Mouse (Mus musculus) stomach, embryonic 15.5 days (tissue): ENCODE data around the gene Shbg. TPM values are rescaled to one million over a fixed set of nuclear protein-coding genes. Genes with fewer than 3 reads are reported as not detected.
A peak's percentile ranks its signal among the peaks of the same experiment; 100 is the strongest.

ENCODE experiments used
- ATAC-seq: fragments of 200-750 bp; cut with Nextera tagmentation; 2 replicates; pipeline ENCODE4 v1.8.0; 2017; ENCODE audit warnings: low read depth, moderate number of reproducible peaks, moderate TSS enrichment; ENCODE audit not compliant: insufficient read depth, low FRiP score
- H3K27ac ChIP-seq: fragments of 300-500 bp; sonication (generic); 2 replicates; pipeline ENCODE4 v1.5.1; 2015; ENCODE audit warnings: mild to moderate bottlenecking, inconsistent platforms
- H3K27me3 ChIP-seq: fragments of 300-500 bp; sonication (generic); replicated peaks from 2 replicates; pipeline ENCODE4 v1.6.1; 2015; ENCODE audit warnings: inconsistent platforms
- H3K36me3 ChIP-seq: fragments of 300-500 bp; sonication (generic); 2 replicates; pipeline ENCODE4 v1.6.1; 2015; ENCODE audit warnings: inconsistent platforms
- H3K4me1 ChIP-seq: fragments of 300-500 bp; sonication (generic); 2 replicates; pipeline ENCODE4 v1.6.1; 2015; ENCODE audit warnings: inconsistent platforms
- H3K4me2 ChIP-seq: fragments of 300-500 bp; sonication (generic); 2 replicates; pipeline ENCODE4 v1.6.1; 2015; ENCODE audit warnings: mild to moderate bottlenecking, inconsistent platforms
- H3K4me3 ChIP-seq: fragments of 300-500 bp; sonication (generic); replicated peaks from 2 replicates; pipeline ENCODE4 v1.5.1; 2015; ENCODE audit warnings: inconsistent platforms
- H3K9ac ChIP-seq: fragments of 300-500 bp; sonication (generic); 2 replicates; pipeline ENCODE4 v1.6.1; 2015; ENCODE audit warnings: inconsistent platforms
- H3K9me3 ChIP-seq: fragments of 300-500 bp; sonication (generic); 2 replicates; pipeline ENCODE4 v1.6.1; 2016; ENCODE audit warnings: inconsistent platforms
- WGBS: fragments of 180-500 bp; shearing (Covaris S2); methylation state at CpG from one replicate; pipeline ENCODE4 v1.1.7; 2015; 5-methylcytosine and 5-hydroxymethylcytosine counted together
- polyA plus RNA-seq: library from polyadenylated mRNA; unstranded; fragments of >200 nt; fragmentation: Nextera tagmentation; extraction: Ambion mirVana; gene quantifications from 2 replicates; pipeline ENCODE4 v1.2.1, GENCODE M21; 2015

Shbg gene
- polyA plus RNA-seq, 1 experiment from 2014 or later = 2.1 TPM

GRCm38 (mm10) chr11:69591899-69592637, 25.6 kb downstream of the Shbg start:
- no peaks in the 10 kb centered on the region for H3K9me3 ChIP-seq
- H3K27ac ChIP-seq = no peak overlapping the region
- H3K9ac ChIP-seq = no peak overlapping the region
- H3K36me3 ChIP-seq = peaks cover 44% of the 10 kb centered on the region
- H3K4me3 ChIP-seq = no peak overlapping the region
- no peak for ATAC-seq
- H3K4me2 ChIP-seq = no peak overlapping the region
- no peaks in the 10 kb centered on the region for H3K27me3 ChIP-seq
- H3K4me1 ChIP-seq = no peaks in the 10 kb centered on the region
- WGBS = 75% methylated on average over 7 of the region's 7 CpGs

GRCm38 (mm10) chr11:69591424-69591823, 26.3 kb downstream of the Shbg start:
- ATAC-seq = no peak
- H3K36me3 ChIP-seq = peaks cover 44% of the 10 kb centered on the region
- no peak overlapping the region for H3K4me2 ChIP-seq
- H3K9ac ChIP-seq = no peak overlapping the region
- H3K9me3 ChIP-seq = no peaks in the 10 kb centered on the region
- WGBS = 77% methylated on average over 3 of the region's 3 CpGs
- no peak overlapping the region for H3K4me3 ChIP-seq
- no peak overlapping the region for H3K27ac ChIP-seq
- no peaks in the 10 kb centered on the region for H3K27me3 ChIP-seq
- no peaks in the 10 kb centered on the region for H3K4me1 ChIP-seq

- no peak for ATAC-seq
- Histone ChIP-seq H3K9me3 (no peaks in the 10 kb centered on the region), H3K27me3 (no peaks in the 10 kb centered on the region), H3K36me3 (peaks cover 44% of the 10 kb centered on the region), H3K4me3 (no peak overlapping the region), H3K4me2 (no peak overlapping the region), H3K4me1 (no peaks in the 10 kb centered on the region), H3K9ac (no peak overlapping the region), H3K27ac (no peak overlapping the region)
- WGBS = 91% methylated on average over 8 of the region's 8 CpGs
Measured at GRCm38 (mm10) chr11:69590622-69591021, 27.1 kb downstream of the Shbg start.

GRCm38 (mm10) chr11:69589207-69589834, 28.4 kb downstream of the Shbg start:
- WGBS = 91% methylated on average over 22 of the region's 22 CpGs
- no peak overlapping the region for H3K4me2 ChIP-seq
- peaks cover 44% of the 10 kb centered on the region for H3K36me3 ChIP-seq
- peak; percentile 38; the same call in 1 of the 2 replicates for ATAC-seq
- H3K27ac ChIP-seq = no peak overlapping the region
- peaks cover 3% of the 10 kb centered on the region; the same call in 1 of the 2 replicates for H3K4me1 ChIP-seq
- no peak overlapping the region for H3K4me3 ChIP-seq
- H3K27me3 ChIP-seq = no peaks in the 10 kb centered on the region
- no peaks in the 10 kb centered on the region for H3K9me3 ChIP-seq
- no peak overlapping the region for H3K9ac ChIP-seq

- Histone ChIP-seq H3K36me3 (peaks cover 29% of the 10 kb centered on the region), H3K9ac (no peak overlapping the region), H3K9me3 (no peaks in the 10 kb centered on the region), H3K27me3 (no peaks in the 10 kb centered on the region), H3K4me2 (no peak overlapping the region), H3K4me3 (no peak overlapping the region), H3K27ac (no peak overlapping the region), H3K4me1 (peaks cover 13% of the 10 kb centered on the region)
- WGBS = 68% methylated on average over 7 of the region's 7 CpGs
- peak; percentile 59; the same call in 1 of the 2 replicates for ATAC-seq
Measured at GRCm38 (mm10) chr11:69585718-69586325, 31.9 kb downstream of the Shbg start.

- Histone ChIP-seq H3K27me3 (no peaks in the 10 kb centered on the region), H3K36me3 (peaks cover 20% of the 10 kb centered on the region), H3K27ac (no peak overlapping the region), H3K4me2 (no peak overlapping the region), H3K9ac (no peak overlapping the region), H3K9me3 (no peaks in the 10 kb centered on the region), H3K4me1 (peaks cover 13% of the 10 kb centered on the region), H3K4me3 (no peak overlapping the region)
- WGBS = 92% methylated on average over 13 of the region's 13 CpGs
- no peak for ATAC-seq
Measured at GRCm38 (mm10) chr11:69584937-69585336, 32.8 kb downstream of the Shbg start.

- no peak overlapping the region for H3K27ac ChIP-seq
- H3K9ac ChIP-seq = no peak overlapping the region
- peaks cover 13% of the 10 kb centered on the region for H3K36me3 ChIP-seq
- H3K4me1 ChIP-seq = peaks cover 13% of the 10 kb centered on the region
- H3K4me2 ChIP-seq = no peak overlapping the region
- ATAC-seq = no peak
- no peaks in the 10 kb centered on the region for H3K27me3 ChIP-seq
- no peaks in the 10 kb centered on the region for H3K9me3 ChIP-seq
- WGBS = 84% methylated on average over 7 of the region's 7 CpGs
- H3K4me3 ChIP-seq = no peak overlapping the region
Measured at GRCm38 (mm10) chr11:69584008-69584407, 33.7 kb downstream of the Shbg start.

- H3K9me3 ChIP-seq = no peaks in the 10 kb centered on the region
- H3K27ac ChIP-seq = no peak overlapping the region
- H3K4me1 ChIP-seq = peaks cover 28% of the 10 kb centered on the region
- WGBS = 61% methylated on average over 9 of the region's 9 CpGs
- peak overlapping the region; percentile 38; the same call in 1 of the 2 replicates for H3K9ac ChIP-seq
- peak overlapping the region; percentile 80 for H3K4me3 ChIP-seq
- no peaks in the 10 kb centered on the region for H3K36me3 ChIP-seq
- no peak for ATAC-seq
- H3K27me3 ChIP-seq = no peaks in the 10 kb centered on the region
- peak overlapping the region; percentile 60 for H3K4me2 ChIP-seq
Measured at GRCm38 (mm10) chr11:69582230-69582805, 35.4 kb downstream of the Shbg start.

GRCm38 (mm10) chr11:69581814-69582213, 35.9 kb downstream of the Shbg start:
- H3K9me3 ChIP-seq = no peaks in the 10 kb centered on the region
- peak overlapping the region; percentile 38; the same call in 1 of the 2 replicates for H3K9ac ChIP-seq
- ATAC-seq = no peak

GRCm38 (mm10) chr11:69581147-69581688, 36.5 kb downstream of the Shbg start:
- ATAC-seq = peak; percentile 82
- H3K9me3 ChIP-seq = no peaks in the 10 kb centered on the region
- peaks cover 33% of the 10 kb centered on the region for H3K4me1 ChIP-seq
- H3K4me3 ChIP-seq = peak overlapping the region; percentile 80
- WGBS = under 1% methylated on average over 36 of the region's 36 CpGs
- peak overlapping the region; percentile 97 for H3K27ac ChIP-seq
- H3K9ac ChIP-seq = peak overlapping the region; percentile 73
- H3K36me3 ChIP-seq = no peaks in the 10 kb centered on the region; the same call in 1 of the 2 replicates
- H3K27me3 ChIP-seq = no peaks in the 10 kb centered on the region
- H3K4me2 ChIP-seq = peak overlapping the region; percentile 60

More at GRCm38 (mm10) chr11:69581814-69582213, 35.9 kb downstream of the Shbg start:
- no peaks in the 10 kb centered on the region for H3K27me3 ChIP-seq
- H3K4me1 ChIP-seq = peaks cover 32% of the 10 kb centered on the region
- peak overlapping the region; percentile 97 for H3K27ac ChIP-seq
- peak overlapping the region; percentile 60 for H3K4me2 ChIP-seq
- H3K4me3 ChIP-seq = peak overlapping the region; percentile 80
- under 1% methylated on average over 8 of the region's 8 CpGs for WGBS
- no peaks in the 10 kb centered on the region for H3K36me3 ChIP-seq

- H3K27ac ChIP-seq = peak overlapping the region; percentile 97
- no peak for ATAC-seq
- H3K4me3 ChIP-seq = peak overlapping the region; percentile 80
- no peaks in the 10 kb centered on the region for H3K27me3 ChIP-seq
- H3K36me3 ChIP-seq = no peaks in the 10 kb centered on the region; the same call in 1 of the 2 replicates
- WGBS = under 1% methylated on average over 25 of the region's 25 CpGs
- H3K9ac ChIP-seq = peak overlapping the region; percentile 73
- H3K4me1 ChIP-seq = peaks cover 33% of the 10 kb centered on the region
- no peaks in the 10 kb centered on the region for H3K9me3 ChIP-seq
- H3K4me2 ChIP-seq = peak overlapping the region; percentile 60
Measured at GRCm38 (mm10) chr11:69580572-69581146, 37.0 kb downstream of the Shbg start.
